Mouse (Mus musculus) heart, embryonic 15.5 days (tissue): Measurements from ENCODE around the gene Klra17. TPM values are rescaled to one million over a fixed set of nuclear protein-coding genes. Genes with fewer than 3 reads are reported as not detected.
"Not testable (repeated sequence)": the region's sequence is repeated elsewhere in the genome, so short reads cannot be mapped to it uniquely, and the experiment has no call there.

ENCODE experiments used
- ATAC-seq: fragments of 200-750 bp; cut with Nextera tagmentation; replicated peaks from 2 replicates; pipeline ENCODE4 v1.8.0; 2017; ENCODE audit warnings: low read depth, moderate TSS enrichment; ENCODE audit not compliant: insufficient number of reproducible peaks, insufficient read depth, low FRiP score
- H3K27ac ChIP-seq: fragments of 300-500 bp; sonication (generic); 2 replicates; pipeline ENCODE4 v1.5.1; 2015; ENCODE audit warnings: mild to moderate bottlenecking, inconsistent platforms
- H3K27me3 ChIP-seq: fragments of 300-500 bp; sonication (generic); 2 replicates; pipeline ENCODE4 v1.6.1; 2015; ENCODE audit warnings: inconsistent platforms
- H3K36me3 ChIP-seq: fragments of 300-500 bp; sonication (generic); 2 replicates; pipeline ENCODE4 v1.6.1; 2015; ENCODE audit warnings: mild to moderate bottlenecking, inconsistent platforms
- H3K4me1 ChIP-seq: fragments of 300-500 bp; sonication (generic); replicated peaks from 2 replicates; pipeline ENCODE4 v1.6.1; 2015; ENCODE audit warnings: inconsistent platforms
- H3K4me2 ChIP-seq: fragments of 300-500 bp; sonication (generic); 2 replicates; pipeline ENCODE4 v1.6.1; 2015; ENCODE audit warnings: inconsistent platforms, mild to moderate bottlenecking, moderate library complexity
- H3K4me3 ChIP-seq: fragments of 300-500 bp; sonication (generic); 2 replicates; pipeline ENCODE4 v1.5.1; 2015; ENCODE audit warnings: mild to moderate bottlenecking, inconsistent platforms
- H3K9ac ChIP-seq: fragments of 300-500 bp; sonication (generic); 2 replicates; pipeline ENCODE4 v1.6.1; 2015; ENCODE audit warnings: mild to moderate bottlenecking, inconsistent platforms
- H3K9me3 ChIP-seq: fragments of 300-500 bp; sonication (generic); replicated peaks from 2 replicates; pipeline ENCODE4 v1.6.1; 2016; ENCODE audit warnings: inconsistent platforms
- WGBS: fragments of 180-500 bp; shearing (Covaris S2); methylation state at CpG from one replicate; pipeline ENCODE4 v1.1.7; 2015; ENCODE audit warnings: mixed read lengths; 5-methylcytosine and 5-hydroxymethylcytosine counted together
- polyA plus RNA-seq: library from polyadenylated mRNA; unstranded; fragments of >200 nt; fragmentation: Nextera tagmentation; extraction: Ambion mirVana; gene quantifications from 2 replicates; pipeline ENCODE4 v1.2.1, GENCODE M21; 2015

The Klra17 gene
- not detected in 2 replicates for polyA plus RNA-seq

GRCm38 (mm10) chr6:129876549-129876948, at the start of gene Klra17:
Klra17 (minus strand) TSS chr6:129876672.
- H3K4me1 ChIP-seq, result no peaks in the 10 kb centered on the region
- H3K9ac ChIP-seq, result no peak within 1 kb of the TSS
- H3K4me3 ChIP-seq, result no peak within 1 kb of the TSS
- no peak within 1 kb of the TSS for H3K27ac ChIP-seq
- WGBS, result 40% methylated on average over 1 of the region's 1 CpGs
- H3K9me3 ChIP-seq, result no peaks in the 10 kb centered on the region; the same call in 1 of the 2 replicates
- H3K4me2 ChIP-seq, result no peak within 1 kb of the TSS
- H3K36me3 ChIP-seq, result no peaks in the 10 kb centered on the region
- ATAC-seq, result no peak
- H3K27me3 ChIP-seq, result no peaks in the 10 kb centered on the region

GRCm38 (mm10) chr6:129917476-129917946, 41.0 kb upstream of the Klra17 start, which contains the start of gene Klra5:
Klra5 (minus strand) TSS chr6:129917650.
- not testable (repeated sequence) for H3K36me3 ChIP-seq, H3K27me3 ChIP-seq, H3K27ac ChIP-seq, H3K4me2 ChIP-seq, H3K4me3 ChIP-seq, H3K9me3 ChIP-seq, H3K9ac ChIP-seq, ATAC-seq, H3K4me1 ChIP-seq

- H3K4me2 ChIP-seq, result no peak overlapping the region
- 63% methylated on average over 1 of the region's 1 CpGs for WGBS
- no peaks in the 10 kb centered on the region for H3K4me1 ChIP-seq
- peaks cover 2% of the 10 kb centered on the region; the same call in 1 of the 2 replicates for H3K9me3 ChIP-seq
- ATAC-seq, result no peak
- H3K36me3 ChIP-seq, result no peaks in the 10 kb centered on the region
- no peaks in the 10 kb centered on the region for H3K27me3 ChIP-seq
- no peak overlapping the region for H3K4me3 ChIP-seq
- H3K27ac ChIP-seq, result no peak overlapping the region
- H3K9ac ChIP-seq, result no peak overlapping the region
These were observed 40.5 kb upstream of the Klra17 start for GRCm38 (mm10) chr6:129916996-129917395.

GRCm38 (mm10) chr6:129882525-129882924, 6.1 kb upstream of the Klra17 start:
- no peak overlapping the region for H3K9ac ChIP-seq
- H3K27me3 ChIP-seq, result no peaks in the 10 kb centered on the region
- no peaks in the 10 kb centered on the region; the same call in 1 of the 2 replicates for H3K9me3 ChIP-seq
- no peaks in the 10 kb centered on the region for H3K4me1 ChIP-seq
- 80% methylated on average over 2 of the region's 2 CpGs for WGBS
- no peaks in the 10 kb centered on the region for H3K36me3 ChIP-seq
- H3K4me3 ChIP-seq, result no peak overlapping the region
- no peak overlapping the region for H3K27ac ChIP-seq
- H3K4me2 ChIP-seq, result no peak overlapping the region
- no peak for ATAC-seq

- H3K9me3 ChIP-seq, H3K4me1 ChIP-seq, H3K27ac ChIP-seq, H3K36me3 ChIP-seq, H3K9ac ChIP-seq, H3K4me2 ChIP-seq, H3K4me3 ChIP-seq, ATAC-seq, H3K27me3 ChIP-seq: not testable (repeated sequence)
- no CpG with 5 or more reads among the region's 3 CpGs for WGBS
These were observed 14.1 kb downstream of the Klra17 start, which contains the start of gene Gm17631 for GRCm38 (mm10) chr6:129862349-129862748. Gm17631 (plus strand) TSS chr6:129862649.

GRCm38 (mm10) chr6:129825559-129825958, 50.9 kb downstream of the Klra17 start:
- ATAC-seq, result no peak
- no peak overlapping the region for H3K4me2 ChIP-seq
- H3K9ac ChIP-seq, result no peak overlapping the region
- H3K4me3 ChIP-seq, result no peak overlapping the region
- no peaks in the 10 kb centered on the region for H3K4me1 ChIP-seq
- no peaks in the 10 kb centered on the region for H3K36me3 ChIP-seq
- 68% methylated on average over 1 of the region's 1 CpGs for WGBS
- no peaks in the 10 kb centered on the region for H3K27me3 ChIP-seq
- no peak overlapping the region for H3K27ac ChIP-seq
- no peaks in the 10 kb centered on the region for H3K9me3 ChIP-seq

GRCm38 (mm10) chr6:129824004-129824403, 52.5 kb downstream of the Klra17 start:
- Histone ChIP-seq H3K4me1 (no peaks in the 10 kb centered on the region), H3K27ac (no peak overlapping the region), H3K4me3 (no peak overlapping the region), H3K4me2 (no peak overlapping the region), H3K9me3 (no peaks in the 10 kb centered on the region), H3K27me3 (no peaks in the 10 kb centered on the region), H3K9ac (no peak overlapping the region), H3K36me3 (no peaks in the 10 kb centered on the region)
- WGBS, result 71% methylated on average over 1 of the region's 1 CpGs
- ATAC-seq, result no peak

GRCm38 (mm10) chr6:129817731-129818130, 58.7 kb downstream of the Klra17 start:
- Histone ChIP-seq H3K4me3 (no peak overlapping the region), H3K27ac (no peak overlapping the region), H3K36me3 (no peaks in the 10 kb centered on the region), H3K9me3 (no peaks in the 10 kb centered on the region), H3K4me2 (no peak overlapping the region), H3K27me3 (no peaks in the 10 kb centered on the region), H3K4me1 (no peaks in the 10 kb centered on the region), H3K9ac (no peak overlapping the region)
- 52% methylated on average over 3 of the region's 3 CpGs for WGBS
- ATAC-seq, result no peak

- not testable (repeated sequence) for H3K36me3 ChIP-seq, H3K4me3 ChIP-seq, H3K27ac ChIP-seq, H3K4me2 ChIP-seq, ATAC-seq, H3K9me3 ChIP-seq, H3K27me3 ChIP-seq, H3K9ac ChIP-seq, H3K4me1 ChIP-seq
- whole genome bisulfite sequencing, result 74% methylated on average over 3 of the region's 3 CpGs
These were observed 92.3 kb downstream of the Klra17 start, which contains the start of gene Gm156 for GRCm38 (mm10) chr6:129784170-129784569. Gm156 (minus strand) TSS chr6:129784270.

Other genes starting within 250 kb of the Klra17 start
- gene Klrc3, start 233.3 kb downstream of the Klra17 start, polyA plus RNA-seq, result not detected in 2 replicates
- 0.09 TPM in 1 of 2 replicates, not detected in the other for gene Klrc2, start 216.0 kb downstream of the Klra17 start, polyA plus RNA-seq
- 0.20 and 0.37 TPM in 2 replicates for gene Klrc1, start 197.7 kb downstream of the Klra17 start, polyA plus RNA-seq
- 0.16 TPM in 1 of 2 replicates, not detected in the other for gene Klri1, start 159.5 kb downstream of the Klra17 start, polyA plus RNA-seq
- 0.05 TPM in 1 of 2 replicates, not detected in the other for gene Klri2, start 136.2 kb downstream of the Klra17 start, polyA plus RNA-seq
- not detected in 2 replicates for gene Gm156, start 92.4 kb downstream of the Klra17 start, polyA plus RNA-seq
- not detected in 2 replicates for gene Gm17631, start 14.0 kb downstream of the Klra17 start, polyA plus RNA-seq
- 0.23 TPM in 1 of 2 replicates, not detected in the other for gene Klra5, start 41.0 kb upstream of the Klra17 start, polyA plus RNA-seq
- gene Klra6, start 150.3 kb upstream of the Klra17 start, polyA plus RNA-seq, result not detected in 2 replicates
- gene Klra4, start 190.6 kb upstream of the Klra17 start, polyA plus RNA-seq, result not detected in 2 replicates